Mouse (Mus musculus) liver, embryonic 14.5 days (tissue): ENCODE results near the gene Dnaic1.

ENCODE experiments used
- CTCF ChIP-seq: IDR thresholded peaks from 2 replicates; pipeline ENCODE4 v1.5.1; 2016; ENCODE audit warnings: antibody characterized with exemption, low read depth, control low read depth
- EP300 ChIP-seq: IDR thresholded peaks from 2 replicates; pipeline ENCODE4 v1.6.1; 2016; ENCODE audit warnings: antibody characterized with exemption, low read depth

- TF ChIP-seq CTCF (no peak), EP300 (no peak)
Measured at GRCm38 (mm10) chr4:41671500-41671899, 101.9 kb downstream of the Dnaic1 start.
